Mouse (Mus musculus): ENCODE measurements around the gene Kbtbd8.

GRCm38 (mm10) chr6:95087154-95087846, 29.7 kb upstream of the Kbtbd8 start:
- TF ChIP-seq CTCF (conservative IDR thresholded peaks at IDR 0.05; ENCODE audit: low read length) (no peak), NANOG (IDR thresholded peaks at IDR 0.05; ENCODE audit: borderline replicate concordance, low read length) (no peak), POU5F1 (IDR thresholded peaks at IDR 0.05; ENCODE audit: borderline replicate concordance, low read length) (no peak)

All from E14TG2a.4 (cell line).